Mouse (Mus musculus): ENCODE results near the gene Tmem262.

- TF ChIP-seq TAL1 (IDR thresholded peaks at IDR 0.05; ENCODE audit: low read length) (no peak), GATA1 (IDR thresholded peaks at IDR 0.05; ENCODE audit: low read length) (no peak)
Observed at GRCm38 (mm10) chr19:6079983-6080480, at the start of gene Tmem262.

Measured in erythroblast, embryonic 14.5 days (primary cell).